Mouse (Mus musculus): ENCODE measurements around the gene Herc3.
"Not testable (repeated sequence)": the region's sequence is repeated elsewhere in the genome, so short reads cannot be mapped to it uniquely, and the experiment has no call there.

Gene Herc3

DNA sequence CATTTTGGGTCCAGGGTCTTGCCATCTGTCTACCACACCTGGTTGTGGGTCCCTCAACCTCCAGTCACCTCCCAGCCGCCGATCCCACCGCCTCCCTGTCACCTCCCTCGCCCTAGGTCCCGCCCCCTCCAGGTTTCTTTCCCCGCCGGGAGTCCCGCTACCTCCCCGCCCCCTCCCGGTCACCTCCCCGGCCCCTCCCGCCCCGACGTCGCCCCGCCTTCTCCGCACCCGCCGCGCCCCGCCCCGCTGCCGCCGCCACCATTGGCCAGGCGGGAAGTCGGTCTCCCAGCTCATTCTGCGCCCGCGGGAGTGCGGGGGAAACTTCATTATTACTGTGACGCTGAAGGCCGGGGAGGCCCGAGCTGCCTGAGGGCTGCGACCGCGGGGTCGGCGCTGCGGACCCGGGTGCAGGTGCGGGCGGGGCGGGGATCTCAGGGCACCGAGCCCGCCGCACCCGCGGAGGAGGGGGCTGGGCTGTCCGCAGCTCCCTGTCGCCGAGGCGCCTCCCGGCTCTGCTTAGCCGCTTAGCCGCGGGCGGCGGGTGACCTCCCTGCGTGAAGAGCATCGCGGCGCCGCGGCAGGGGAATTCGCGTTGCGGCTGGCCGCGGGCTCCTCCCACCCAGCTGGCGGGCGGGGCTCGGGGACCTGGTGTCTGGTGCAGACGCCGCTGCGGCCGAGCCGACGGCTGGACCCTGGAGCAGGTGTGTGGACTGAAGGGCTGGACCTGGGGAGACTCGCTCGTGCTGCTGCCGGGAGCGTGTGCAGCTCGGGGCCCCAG, at the start of gene Herc3:
TSS of gene Herc3 (plus strand) at position 234 of the 778 bp plus-strand sequence.
- peak; percentile 45 for DNase-seq (ENCODE audit: low spot score)

- no peak for DNase-seq (ENCODE audit: low spot score)
Measured at GRCm38 (mm10) chr6:58801394-58801793, 29.9 kb upstream of the Herc3 start.

GRCm38 (mm10) chr6:58814381-58814780, 16.9 kb upstream of the Herc3 start:
- no peak for DNase-seq (ENCODE audit: low spot score)

DNA sequence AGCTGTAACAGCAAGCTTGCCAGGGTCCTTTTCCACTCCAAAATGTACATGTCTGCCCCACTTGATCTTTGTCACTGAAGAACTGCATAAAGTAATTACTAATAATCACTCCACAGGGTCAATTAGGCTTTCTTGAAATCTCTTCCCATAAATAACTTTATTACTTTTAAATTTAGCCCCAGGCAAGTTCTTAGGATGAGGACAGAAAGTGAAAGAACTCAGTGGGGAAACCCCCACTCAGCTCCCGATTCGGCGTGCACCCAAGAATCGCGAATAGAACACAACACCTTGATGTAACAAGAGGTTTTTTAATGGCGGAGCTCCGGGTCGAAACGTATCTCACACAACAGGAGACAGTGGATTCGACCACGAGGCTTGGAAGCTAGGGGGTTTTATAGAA, 14.2 kb upstream of the Herc3 start:
- DNase-seq (ENCODE audit: low spot score), result not testable (repeated sequence)

- no peak for DNase-seq (ENCODE audit: low spot score)
Measured at GRCm38 (mm10) chr6:58825619-58826018, 5.6 kb upstream of the Herc3 start.

DNA sequence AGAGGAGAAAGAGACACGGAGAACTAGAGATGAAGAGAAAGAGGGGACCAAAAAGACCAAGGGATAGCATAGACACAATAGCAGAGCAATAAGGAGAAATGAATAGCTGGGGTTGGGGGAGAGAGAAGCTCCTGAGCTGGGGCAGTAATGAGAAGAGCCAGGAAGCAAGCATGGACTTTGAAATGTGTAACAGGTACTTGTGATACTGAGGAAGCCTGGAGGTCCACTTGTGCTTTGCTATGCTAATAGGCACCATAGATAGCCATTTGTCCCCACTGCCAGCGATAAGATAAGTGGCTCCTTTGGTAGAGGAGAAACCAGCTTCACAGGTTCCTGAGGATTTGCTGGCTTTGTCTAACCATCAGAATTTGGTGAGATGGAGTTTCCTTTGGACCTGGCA, 5.2 kb upstream of the Herc3 start:
- no peak for DNase-seq (ENCODE audit: low spot score)

- no peak for DNase-seq (ENCODE audit: low spot score)
Measured at GRCm38 (mm10) chr6:58828582-58828981, 2.7 kb upstream of the Herc3 start.

DNA sequence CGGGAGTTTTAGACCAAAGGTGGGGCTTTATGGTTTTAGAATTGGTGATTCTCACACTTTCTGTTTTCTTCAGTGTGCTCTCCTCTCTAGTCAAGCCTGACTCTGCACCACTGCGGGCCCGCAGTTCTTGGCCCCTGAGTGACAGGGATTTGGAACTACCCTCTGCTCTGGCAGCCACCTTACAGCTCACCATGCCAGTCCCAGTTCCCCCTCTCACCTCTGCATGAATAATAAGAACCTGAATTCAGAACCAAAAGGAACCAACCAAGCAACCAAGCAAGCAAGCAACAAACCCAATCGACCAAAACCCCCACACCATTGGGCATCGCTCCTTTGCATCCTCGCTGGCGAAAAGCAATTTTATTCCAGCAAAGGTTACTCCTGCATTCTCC, 429 bp upstream of the Herc3 start:
- no peak for DNase-seq (ENCODE audit: low spot score)

GRCm38 (mm10) chr6:58832591-58833018, 1.3 kb downstream of the Herc3 start:
- DNase-seq (ENCODE audit: low spot score), result no peak

DNA sequence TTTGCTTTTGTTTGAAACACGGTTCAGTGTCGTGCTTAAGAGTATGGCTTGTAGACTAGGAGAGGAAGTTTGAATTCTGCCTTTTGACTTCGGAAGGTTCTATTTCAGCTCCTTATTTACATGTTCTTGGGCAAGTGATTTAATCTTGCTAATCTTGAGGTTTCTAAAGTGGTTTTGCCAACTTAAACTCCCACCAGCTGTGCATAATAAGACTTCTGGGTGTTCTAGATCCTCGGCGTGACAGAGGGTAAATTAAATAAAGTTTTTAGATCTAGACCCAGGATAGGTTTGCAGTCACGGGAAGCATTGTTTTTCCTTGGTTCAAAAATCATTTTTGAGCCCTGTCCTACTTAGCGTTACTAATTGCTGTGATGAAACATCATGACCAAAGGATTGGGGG, 3.2 kb downstream of the Herc3 start:
- no peak for DNase-seq (ENCODE audit: low spot score)

DNA sequence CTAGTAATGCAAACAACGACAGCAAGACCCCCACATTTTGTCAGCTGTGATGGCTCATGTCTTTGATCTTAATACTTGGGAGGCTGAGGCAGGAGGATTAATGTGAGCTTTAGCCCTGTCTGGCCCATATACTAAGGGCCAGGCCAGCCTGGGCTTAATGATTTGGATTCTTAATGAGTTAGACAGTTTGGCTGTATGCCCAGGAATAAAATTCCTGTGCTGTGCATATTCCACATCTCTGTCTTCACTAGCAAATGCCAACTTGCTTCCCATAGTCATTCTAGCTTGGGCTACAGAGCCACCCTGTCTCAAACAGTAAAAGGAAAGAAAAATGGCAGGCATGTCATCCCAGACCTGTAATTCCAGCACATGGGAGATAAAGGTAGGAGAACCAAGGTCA, 4.3 kb downstream of the Herc3 start:
- no peak for DNase-seq (ENCODE audit: low spot score)

DNA sequence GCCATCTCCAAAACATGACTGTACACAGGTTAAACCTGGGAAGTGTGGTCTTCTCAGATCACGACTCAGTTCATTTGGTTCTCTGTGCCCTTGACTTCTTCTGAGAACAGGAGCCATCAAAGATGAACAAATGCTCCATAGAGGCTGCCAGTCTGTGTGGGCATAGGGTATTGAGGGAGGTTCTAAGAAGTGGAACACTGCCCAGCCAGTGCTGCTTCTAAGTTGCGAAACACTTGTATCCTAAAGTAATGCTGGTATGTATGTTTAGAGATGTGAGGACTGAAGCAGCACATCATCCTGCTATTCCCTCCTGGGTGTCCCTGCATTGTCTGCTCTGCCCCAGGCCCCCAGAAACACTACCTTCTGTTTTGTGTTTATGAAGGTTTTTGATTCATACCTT, 5.2 kb downstream of the Herc3 start:
- DNase-seq (ENCODE audit: low spot score), result no peak

DNA sequence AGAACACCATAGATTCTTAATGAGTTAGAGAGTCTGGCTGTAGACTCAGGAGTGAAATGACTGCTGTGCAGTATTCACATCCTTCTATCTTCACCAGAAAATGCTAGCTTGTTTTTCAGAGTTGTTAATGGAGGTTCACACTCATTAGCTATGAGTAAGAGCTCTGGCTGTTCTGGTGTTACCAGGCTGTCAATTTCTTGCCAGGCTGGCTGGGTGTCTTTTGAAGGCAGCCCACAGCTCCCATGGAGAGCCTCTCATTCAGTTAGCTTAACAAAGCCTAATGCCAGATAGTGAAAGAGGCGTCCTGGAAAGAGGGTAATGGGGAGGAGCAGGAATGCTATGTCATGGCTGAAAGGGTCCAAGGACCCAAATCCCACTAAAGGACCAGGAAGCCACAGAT, 6.7 kb downstream of the Herc3 start:
- no peak for DNase-seq (ENCODE audit: low spot score)

DNA sequence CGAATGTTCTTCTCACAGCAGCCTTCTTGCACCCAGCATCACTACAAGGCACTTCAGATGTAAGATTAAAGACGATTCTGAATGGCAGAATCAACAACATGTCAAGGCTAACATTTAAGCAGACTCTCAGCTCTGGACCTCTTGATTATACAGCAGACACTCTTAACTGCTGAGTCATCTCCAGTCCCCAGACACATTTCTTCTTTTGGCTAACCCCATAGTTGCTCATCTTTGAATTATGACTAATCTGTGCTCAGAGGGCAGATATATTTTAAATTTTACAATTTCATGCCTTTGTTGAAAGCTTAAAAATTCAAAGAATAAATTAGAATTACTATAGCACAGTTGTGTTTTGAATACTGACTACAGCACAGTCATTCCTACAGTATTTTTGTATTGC, 9.9 kb downstream of the Herc3 start:
- no peak for DNase-seq (ENCODE audit: low spot score)

DNA sequence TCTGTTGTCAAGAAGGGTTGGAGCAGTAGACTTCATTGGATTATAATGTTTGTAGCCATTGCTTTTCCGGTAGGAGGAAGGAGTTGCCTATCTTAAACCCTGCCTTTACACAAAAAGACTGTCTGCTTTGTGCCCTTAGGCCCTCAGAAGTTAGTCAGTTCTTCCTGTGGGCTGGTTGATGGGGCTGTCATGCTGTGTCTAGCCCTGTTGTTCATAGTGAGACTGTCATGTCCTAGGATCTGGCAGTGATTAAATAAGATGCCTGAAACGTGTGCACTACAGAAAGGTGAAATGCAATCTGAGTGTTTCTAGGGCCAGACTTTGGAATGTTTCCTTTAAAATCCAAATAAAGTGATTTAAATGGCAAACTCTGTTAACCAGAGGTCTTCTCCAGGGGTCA, 10.9 kb downstream of the Herc3 start:
- no peak for DNase-seq (ENCODE audit: low spot score)

GRCm38 (mm10) chr6:58843580-58843979, 12.3 kb downstream of the Herc3 start:
- no peak for DNase-seq (ENCODE audit: low spot score)

DNA sequence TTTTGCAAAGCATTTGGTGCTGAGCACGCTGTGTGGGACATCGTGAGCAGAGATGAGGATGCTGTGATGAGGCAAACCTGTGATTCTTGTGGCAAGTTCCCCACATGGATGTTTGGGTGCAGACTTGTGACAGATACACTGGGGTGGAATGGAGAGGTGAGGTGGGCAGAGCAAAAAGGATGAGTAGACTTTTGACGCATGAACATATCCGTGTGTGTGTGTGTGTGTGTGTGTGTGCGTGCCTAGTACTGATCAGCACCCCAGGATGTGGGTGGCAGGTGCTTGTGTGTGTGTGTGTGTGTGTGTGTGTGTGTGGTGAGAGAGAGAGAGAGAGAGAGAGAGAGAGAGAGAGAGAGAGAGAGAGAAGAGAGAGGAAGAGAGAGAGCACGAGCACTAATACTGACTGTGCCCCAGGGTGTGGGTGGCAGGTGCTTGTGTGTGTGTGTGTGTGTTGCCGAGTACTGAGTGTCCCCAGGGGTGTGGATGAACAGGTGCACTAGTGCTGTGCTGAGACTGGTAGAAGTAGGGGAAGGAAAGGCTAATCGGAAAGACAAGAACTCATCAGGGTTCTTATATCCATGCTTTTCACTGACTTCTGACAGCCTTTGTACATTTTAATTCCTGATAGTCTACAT, 13.0 kb downstream of the Herc3 start:
- DNase-seq (ENCODE audit: low spot score), result no peak

DNA sequence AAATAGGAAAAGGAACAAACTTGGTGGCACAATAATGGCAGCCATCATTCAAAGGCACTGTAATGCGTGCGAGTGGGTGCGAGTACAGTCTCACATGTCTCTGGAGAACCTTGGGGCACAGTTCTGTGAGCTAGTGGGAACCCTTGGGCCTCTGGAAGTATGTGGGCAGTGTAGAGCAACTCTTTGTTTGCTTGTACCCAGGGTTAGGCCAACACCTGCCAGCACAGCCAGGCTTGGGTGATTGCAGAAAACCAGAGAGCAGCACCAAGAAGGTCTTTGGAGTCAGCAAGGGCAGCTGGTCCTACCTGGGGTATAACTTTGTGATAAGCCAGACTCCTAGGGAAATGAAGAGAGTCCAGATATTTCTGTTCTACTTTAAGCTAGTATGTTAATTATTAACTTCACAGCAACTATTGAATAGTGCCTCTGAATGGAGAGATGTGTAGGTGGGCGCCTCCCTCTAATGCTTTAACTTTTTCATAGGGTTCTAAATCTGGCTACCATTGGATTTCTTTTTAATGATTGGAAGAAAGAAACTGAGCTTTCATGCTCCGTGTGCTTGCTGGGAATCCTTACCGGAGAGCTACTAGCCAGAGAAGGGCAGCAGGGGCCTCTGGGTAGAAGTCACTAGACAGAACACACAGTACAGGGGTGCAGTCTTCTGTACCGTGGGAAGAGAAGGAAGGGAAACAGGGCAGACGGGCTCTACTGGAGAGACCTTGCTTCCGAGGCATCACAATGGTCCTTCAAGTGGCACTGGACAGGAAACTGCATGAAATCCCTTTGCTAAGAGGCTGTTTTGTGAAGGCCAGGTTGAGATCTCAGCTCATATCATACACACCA, 15.8 kb downstream of the Herc3 start:
- no peak for DNase-seq (ENCODE audit: low spot score)

DNA sequence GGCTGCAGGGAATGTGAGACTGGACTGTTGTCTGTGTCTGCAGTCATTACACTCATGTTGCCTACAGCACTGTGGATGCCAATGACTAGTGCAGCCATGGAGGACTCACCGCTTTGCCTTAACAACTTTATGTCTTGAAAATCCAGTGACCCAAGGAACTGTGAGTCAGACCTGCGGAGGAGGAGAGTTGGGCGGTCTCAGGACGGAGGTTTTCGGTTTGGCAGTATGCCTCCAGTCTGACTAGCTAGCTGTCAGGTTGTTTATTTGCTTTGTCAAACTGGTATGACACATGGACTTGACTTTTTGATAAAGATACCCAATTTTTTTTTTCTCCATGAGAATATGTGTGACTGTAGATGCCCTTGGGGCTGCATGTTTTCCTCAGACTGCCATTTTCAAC, 16.6 kb downstream of the Herc3 start:
- no peak for DNase-seq (ENCODE audit: low spot score)

DNA sequence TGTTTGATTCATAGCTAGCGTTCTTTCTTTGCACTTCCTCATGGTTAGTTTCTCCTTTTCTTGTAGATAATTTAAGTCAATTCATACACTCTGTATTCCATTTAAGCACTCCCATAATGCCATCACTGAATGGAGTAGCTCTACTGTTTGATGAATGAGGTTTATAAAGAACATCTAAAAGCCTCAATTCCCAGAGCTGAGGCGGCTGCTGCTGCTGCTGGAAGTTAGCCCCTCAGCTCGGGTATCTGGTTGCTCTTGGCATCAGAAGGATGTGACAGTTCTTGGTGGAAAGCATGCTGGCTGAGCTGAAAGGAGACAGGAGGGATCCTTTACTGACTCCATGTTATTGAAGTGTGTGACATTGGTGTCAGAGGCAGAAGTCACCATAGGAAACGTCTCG, 18.1 kb downstream of the Herc3 start:
- no peak for DNase-seq (ENCODE audit: low spot score)

GRCm38 (mm10) chr6:58855676-58856367, 24.6 kb downstream of the Herc3 start:
- no peak for DNase-seq (ENCODE audit: low spot score)

GRCm38 (mm10) chr6:58856494-58856893, 25.2 kb downstream of the Herc3 start:
- DNase-seq (ENCODE audit: low spot score), result no peak

All from ovary, postnatal 10 days (tissue).